Mouse (Mus musculus) C2C12 (cell line): ENCODE data around the gene Ccdc54. TPM values are rescaled to one million over a fixed set of nuclear protein-coding genes. Genes with fewer than 3 reads are reported as not detected.

Experiments used
- H3K27me3 ChIP-seq: one replicate; pipeline ENCODE4 v1.6.1; 2011; ENCODE audit not compliant: control insufficient read depth, insufficient read depth, insufficient read length
- H3K36me3 ChIP-seq: one replicate; pipeline ENCODE4 v1.6.1; 2011; ENCODE audit not compliant: control insufficient read depth, insufficient read depth
- H3K4me3 ChIP-seq: one replicate; pipeline ENCODE4 v1.5.1; 2011; ENCODE audit warnings: mild to moderate bottlenecking, control low read depth; ENCODE audit not compliant: poor library complexity, insufficient read depth, severe bottlenecking
- H3K79me2 ChIP-seq: one replicate; pipeline ENCODE4 v1.6.1; 2011; ENCODE audit not compliant: control insufficient read depth, insufficient read depth
- H3K79me3 ChIP-seq: one replicate; pipeline ENCODE4 v1.6.1; 2011; ENCODE audit warnings: low read depth, control low read depth
- H3ac ChIP-seq: one replicate; pipeline ENCODE3; 2011; ENCODE audit warnings: low read depth; ENCODE audit not compliant: control insufficient read depth, insufficient read length
- CEBPB ChIP-seq: IDR thresholded peaks from one replicate; pipeline ENCODE4 v1.6.1; 2011; ENCODE audit warnings: low read depth, mild to moderate bottlenecking, control low read depth, moderate library complexity
- CTCF ChIP-seq: IDR thresholded peaks from one replicate; pipeline ENCODE4 v1.5.1; 2011; ENCODE audit not compliant: control insufficient read depth, insufficient read depth, insufficient read length
- FOSL1 ChIP-seq: IDR thresholded peaks from one replicate; pipeline ENCODE4 v1.8.0; 2011; ENCODE audit warnings: mild to moderate bottlenecking, low read length; ENCODE audit not compliant: poor library complexity, insufficient read depth, severe bottlenecking
- MAX ChIP-seq: IDR thresholded peaks from one replicate; pipeline ENCODE4 v1.6.1; 2011; ENCODE audit warnings: mild to moderate bottlenecking, control low read depth
- MYOD1 ChIP-seq: IDR thresholded peaks from one replicate; pipeline ENCODE4 v1.6.1; 2011; ENCODE audit warnings: low read depth; ENCODE audit not compliant: control insufficient read depth, insufficient read length
- MYOG ChIP-seq: IDR thresholded peaks from one replicate; pipeline ENCODE4 v1.6.1; 2011; ENCODE audit not compliant: control insufficient read depth, insufficient read length; ENCODE audit errors: extremely low read depth
- USF1 ChIP-seq: IDR thresholded peaks from one replicate; pipeline ENCODE4 v1.6.1; 2011; ENCODE audit warnings: low read depth, mild to moderate bottlenecking, control low read depth, moderate library complexity
- polyA plus RNA-seq: library from polyadenylated mRNA; unstranded; fragments of >200 nt; fragmentation: generic; extraction: Trizol; gene quantifications from one replicate; pipeline ENCODE4 v1.2.1, GENCODE M21; 2012; ENCODE audit warnings: missing spikeins

Ccdc54 gene
- polyA plus RNA-seq, 1 experiment, result not detected

GRCm38 (mm10) chr16:50604826-50605225, 13.9 kb upstream of the Ccdc54 start:
- Histone ChIP-seq H3K79me3 (no peaks in the 10 kb centered on the region), H3K36me3 (no peaks in the 10 kb centered on the region)
- TF ChIP-seq MYOG, result no peak
- no peak for TF ChIP-seq CTCF
- no peak for TF ChIP-seq FOSL1
- TF ChIP-seq MYOD1, result no peak
- TF ChIP-seq CEBPB, result no peak
- TF ChIP-seq USF1, result no peak
- TF ChIP-seq MAX, result no peak

GRCm38 (mm10) chr16:50601947-50602346, 11.0 kb upstream of the Ccdc54 start:
- Histone ChIP-seq H3K27me3 (no peaks in the 10 kb centered on the region), H3ac (no peak overlapping the region)

More at GRCm38 (mm10) chr16:50604826-50605225, 13.9 kb upstream of the Ccdc54 start:
- Histone ChIP-seq H3ac (no peak overlapping the region), H3K79me2 (no peaks in the 10 kb centered on the region), H3K27me3 (no peaks in the 10 kb centered on the region), H3K4me3 (no peak overlapping the region)

GRCm38 (mm10) chr16:50600665-50601064, 9.7 kb upstream of the Ccdc54 start:
- no peaks in the 10 kb centered on the region for H3K79me3 ChIP-seq
- no peaks in the 10 kb centered on the region for H3K79me2 ChIP-seq
- H3K36me3 ChIP-seq, result no peaks in the 10 kb centered on the region
- no peak overlapping the region for H3K4me3 ChIP-seq
- no peak overlapping the region for H3ac ChIP-seq
- TF ChIP-seq MAX, result no peak
- TF ChIP-seq CTCF, result no peak
- no peak for TF ChIP-seq USF1
- TF ChIP-seq MYOG, result no peak
- TF ChIP-seq CEBPB, result no peak
- TF ChIP-seq FOSL1, result peak; percentile 98
- TF ChIP-seq MYOD1, result peak; percentile 67
- no peaks in the 10 kb centered on the region for H3K27me3 ChIP-seq

More at GRCm38 (mm10) chr16:50601947-50602346, 11.0 kb upstream of the Ccdc54 start:
- no peak overlapping the region for H3K4me3 ChIP-seq
- no peaks in the 10 kb centered on the region for H3K79me3 ChIP-seq
- H3K79me2 ChIP-seq, result no peaks in the 10 kb centered on the region
- TF ChIP-seq MAX (no peak), MYOD1 (no peak), CEBPB (no peak), CTCF (no peak), USF1 (no peak), MYOG (no peak), FOSL1 (no peak)
- H3K36me3 ChIP-seq, result no peaks in the 10 kb centered on the region

- Histone ChIP-seq H3K4me3 (no peak overlapping the region), H3K79me2 (no peaks in the 10 kb centered on the region), H3K27me3 (no peaks in the 10 kb centered on the region), H3K79me3 (no peaks in the 10 kb centered on the region), H3ac (no peak overlapping the region), H3K36me3 (no peaks in the 10 kb centered on the region)
- TF ChIP-seq USF1 (no peak), MAX (no peak), MYOG (no peak), CEBPB (no peak), FOSL1 (no peak), CTCF (no peak), MYOD1 (no peak)
These were observed 5.7 kb upstream of the Ccdc54 start for GRCm38 (mm10) chr16:50596679-50597078.

- Histone ChIP-seq H3K36me3 (no peaks in the 10 kb centered on the region), H3K79me3 (no peaks in the 10 kb centered on the region), H3K4me3 (no peak overlapping the region), H3K79me2 (no peaks in the 10 kb centered on the region), H3ac (no peak overlapping the region), H3K27me3 (no peaks in the 10 kb centered on the region)
- TF ChIP-seq CTCF (no peak), MAX (no peak), MYOD1 (no peak), USF1 (no peak), CEBPB (no peak), FOSL1 (no peak), MYOG (no peak)
These were observed 5.2 kb upstream of the Ccdc54 start for GRCm38 (mm10) chr16:50596171-50596570.

GRCm38 (mm10) chr16:50594876-50595275, 3.9 kb upstream of the Ccdc54 start:
- Histone ChIP-seq H3K79me3 (no peaks in the 10 kb centered on the region), H3K79me2 (no peaks in the 10 kb centered on the region), H3K27me3 (no peaks in the 10 kb centered on the region), H3ac (no peak overlapping the region), H3K4me3 (no peak overlapping the region), H3K36me3 (no peaks in the 10 kb centered on the region)
- no peak for TF ChIP-seq MYOG
- TF ChIP-seq USF1, result no peak
- TF ChIP-seq MYOD1, result no peak
- no peak for TF ChIP-seq CEBPB
